ENCODE assay signal across 7 mouse cellular contexts in the genomic region with DNA sequence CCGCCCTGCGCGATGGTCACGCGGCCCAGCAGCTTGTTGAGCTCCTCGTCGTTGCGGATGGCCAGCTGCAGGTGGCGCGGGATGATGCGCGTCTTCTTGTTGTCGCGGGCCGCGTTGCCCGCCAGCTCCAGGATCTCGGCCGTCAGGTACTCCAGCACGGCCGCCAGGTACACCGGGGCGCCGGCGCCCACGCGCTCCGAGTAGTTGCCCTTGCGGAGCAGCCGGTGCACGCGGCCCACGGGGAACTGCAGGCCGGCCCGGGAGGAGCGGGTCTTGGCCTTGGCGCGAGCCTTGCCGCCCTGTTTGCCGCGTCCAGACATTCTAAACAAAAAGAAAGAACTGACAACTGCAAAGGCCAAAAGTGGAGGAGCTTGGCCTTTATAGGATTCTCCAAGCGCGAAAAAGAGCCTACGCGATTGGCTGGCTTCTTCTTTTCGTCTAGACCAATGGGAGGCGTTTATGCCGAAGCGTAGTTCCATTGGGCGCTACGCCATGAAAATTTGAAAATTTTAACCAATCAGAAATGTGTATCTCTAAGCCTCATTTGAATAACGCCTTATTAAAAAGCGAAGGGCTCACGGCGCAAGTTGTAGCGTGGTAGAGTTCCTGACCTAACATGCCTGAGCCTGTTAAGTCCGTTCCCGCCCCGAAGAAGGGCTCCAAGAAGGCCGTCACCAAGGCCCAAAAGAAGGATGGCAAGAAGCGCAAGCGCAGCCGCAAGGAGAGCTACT. TPM values are rescaled to one million over a fixed set of nuclear protein-coding genes. Genes with fewer than 3 reads are reported as not detected.
DNase-seq lines count a peak whose midpoint lies in the region; ATAC-seq and TF ChIP-seq lines count a peak whose summit lies in the region.
"Not testable (repeated sequence)": the region's sequence is repeated elsewhere in the genome, so short reads cannot be mapped to it uniquely, and the experiment has no call there.

TSS of gene Hist1h2an (minus strand) at position 320 of the 731 bp plus-strand sequence.
TSS of gene Hist1h2bp (plus strand) at position 563 of the 731 bp plus-strand sequence.

- WGBS in embryonic facial prominence, embryonic 10.5 days = under 1% methylated on average over 47 of the region's 63 CpGs
- under 1% methylated on average over 36 of the region's 63 CpGs for WGBS in intestine, postnatal 0 days
- WGBS in midbrain, embryonic 12.5 days = under 1% methylated on average over 38 of the region's 63 CpGs
- WGBS in small intestine, adult 2 months = under 1% methylated on average over 43 of the region's 63 CpGs

- H3K4me1 ChIP-seq in embryonic facial prominence, embryonic 10.5 days = peaks cover 42% of the 10 kb centered on the region
- peaks cover 17% of the 10 kb centered on the region; the same call in 1 of the 2 replicates for H3K4me1 ChIP-seq in intestine, postnatal 0 days (replicated peaks; ENCODE audit: control insufficient read depth, insufficient read depth, low read length)
- H3K4me1 ChIP-seq in midbrain, embryonic 12.5 days = peaks cover 39% of the 10 kb centered on the region
- not testable (repeated sequence) for H3K4me1 ChIP-seq in small intestine, adult 2 months (ENCODE audit: control insufficient read depth, insufficient read depth, insufficient read length, low read length)

- not testable (repeated sequence) for H3K27me3 ChIP-seq in embryonic facial prominence, embryonic 10.5 days (replicated peaks; ENCODE audit: low read depth, poor library complexity, severe bottlenecking); intestine, postnatal 0 days (replicated peaks; ENCODE audit: control insufficient read depth, insufficient read depth, low read length); midbrain, embryonic 12.5 days; small intestine, adult 2 months (ENCODE audit: control insufficient read depth, insufficient read depth, low read length)

- intact Hi-C loops in left cerebral cortex, postnatal 4 days (cut with DNase I) = not testable (repeated sequence)

- peak within 1 kb of the TSS; percentile 91 for H3K27ac ChIP-seq in embryonic facial prominence, embryonic 10.5 days (replicated peaks)
- H3K27ac ChIP-seq in intestine, postnatal 0 days (ENCODE audit: low read depth, low read length) = peak within 1 kb of the TSS; percentile 68; the same call in 1 of the 2 replicates
- peak within 1 kb of the TSS; percentile 85 for H3K27ac ChIP-seq in midbrain, embryonic 12.5 days (replicated peaks)
- H3K27ac ChIP-seq in small intestine, adult 2 months (ENCODE audit: insufficient read depth, low read depth, low read length) = peak within 1 kb of the TSS; percentile 75

- peak; percentile 85 for DNase-seq in adrenal gland, postnatal 10 days
- DNase-seq in embryonic facial prominence, embryonic 10.5 days (ENCODE audit: low spot score) = peak; percentile 88
- peak; percentile 94 for DNase-seq in gonadal fat pad, adult 2 months (ENCODE audit: low read depth)
- peak; percentile 81 for DNase-seq in left cerebral cortex, postnatal 4 days

- H3K4me2 ChIP-seq in intestine, postnatal 0 days (replicated peaks; ENCODE audit: low read depth) = peak within 1 kb of the TSS; percentile 61
- peak within 1 kb of the TSS; percentile 50 for H3K4me2 ChIP-seq in midbrain, embryonic 12.5 days (replicated peaks)

- H3K9me3 ChIP-seq in embryonic facial prominence, embryonic 10.5 days; intestine, postnatal 0 days (ENCODE audit: control insufficient read depth); midbrain, embryonic 12.5 days: not testable (repeated sequence)

- TF ChIP-seq CTCF in intestine, postnatal 0 days (IDR thresholded peaks at IDR 0.05; ENCODE audit: low read depth); small intestine, adult 2 months (IDR thresholded peaks at IDR 0.05; ENCODE audit: extremely low read depth, insufficient read length, insufficient replicate concordance, low read depth, low read length): not testable (repeated sequence)

- ATAC-seq in intestine, postnatal 0 days = peak; percentile 92
- peak; percentile 95 for ATAC-seq in midbrain, embryonic 12.5 days (ENCODE audit: low FRiP score, low read depth)

- H3K36me3 ChIP-seq in embryonic facial prominence, embryonic 10.5 days (replicated peaks); intestine, postnatal 0 days (ENCODE audit: control insufficient read depth, insufficient read depth); midbrain, embryonic 12.5 days; small intestine, adult 2 months (ENCODE audit: control insufficient read depth, insufficient read depth, low read length): not testable (repeated sequence)

- H3K4me3 ChIP-seq in embryonic facial prominence, embryonic 10.5 days = peak within 1 kb of the TSS; percentile 56
- peak within 1 kb of the TSS; percentile 39 for H3K4me3 ChIP-seq in intestine, postnatal 0 days (ENCODE audit: low read depth, low read length)
- peak within 1 kb of the TSS; percentile 38 for H3K4me3 ChIP-seq in midbrain, embryonic 12.5 days
- peak within 1 kb of the TSS; percentile 65 for H3K4me3 ChIP-seq in small intestine, adult 2 months (ENCODE audit: low read depth, low read length)

- H3K9ac ChIP-seq in intestine, postnatal 0 days (ENCODE audit: low read depth, low read length) = 0 out of 2 replicates have a peak within 1 kb of the TSS, but pooled peaks have one; percentile 1
- peak within 1 kb of the TSS; percentile 49 for H3K9ac ChIP-seq in midbrain, embryonic 12.5 days (replicated peaks)

- TF ChIP-seq POLR2A in small intestine, adult 2 months (IDR thresholded peaks at IDR 0.05; ENCODE audit: low read depth, low read length) = not testable (repeated sequence)

RNA-seq across cellular contexts. Expression of gene Hist1h2an, which starts in this region (rescaled TPM):
- total RNA-seq in adrenal gland, postnatal 10 days (2021) = 10 to 100 TPM; 69.2 to 73.2 TPM
- polyA plus RNA-seq in embryonic facial prominence, embryonic 10.5 days (2016; fragmentation: Nextera tagmentation; extraction: Ambion mirVana) = 10.9 and 18.0 TPM in 2 replicates
- polyA plus RNA-seq in gonadal fat pad, adult 2 months (2012; rRNA removed) = 1.4 and 2.6 TPM in 2 replicates
- polyA plus RNA-seq in intestine, postnatal 0 days (2015; fragmentation: Nextera tagmentation; extraction: Ambion mirVana) = 1.5 and 3.2 TPM in 2 replicates
- total RNA-seq in left cerebral cortex, postnatal 4 days (2021) = 10 to 100 TPM; 13.0 to 15.8 TPM
- 6.1 and 12.2 TPM in 2 replicates for polyA plus RNA-seq in midbrain, embryonic 12.5 days (2016; fragmentation: Nextera tagmentation; extraction: Ambion mirVana)
- polyA plus RNA-seq in small intestine, adult 2 months (2012; rRNA removed) = 33.8 and 67.8 TPM in 2 replicates

RNA-seq across cellular contexts. Expression of gene Hist1h2bp, which starts in this region (rescaled TPM):
- 100 to 1,000 TPM; 111 to 134 TPM for total RNA-seq in adrenal gland, postnatal 10 days (2021)
- 3.1 and 3.2 TPM in 2 replicates for polyA plus RNA-seq in embryonic facial prominence, embryonic 10.5 days (2016; fragmentation: Nextera tagmentation; extraction: Ambion mirVana)
- 1.3 and 4.4 TPM in 2 replicates for polyA plus RNA-seq in gonadal fat pad, adult 2 months (2012; rRNA removed)
- polyA plus RNA-seq in intestine, postnatal 0 days (2015; fragmentation: Nextera tagmentation; extraction: Ambion mirVana) = 0.41 and 1.5 TPM in 2 replicates
- 10 to 100 TPM; 41.6 to 49.7 TPM for total RNA-seq in left cerebral cortex, postnatal 4 days (2021)
- 1.9 and 2.4 TPM in 2 replicates for polyA plus RNA-seq in midbrain, embryonic 12.5 days (2016; fragmentation: Nextera tagmentation; extraction: Ambion mirVana)
- 2.7 and 8.3 TPM in 2 replicates for polyA plus RNA-seq in small intestine, adult 2 months (2012; rRNA removed)

Comparison
In these comparisons a context has a peak if more than half of its experiments do, and no peak if none do; other contexts are left out.
1. Peak in every context shown above with its lines: DNase-seq, ATAC-seq, H3K4me3 ChIP-seq and H3K27ac ChIP-seq.
2. RNA of gene Hist1h2an (total RNA-seq): 69.2 to 73.2 TPM in adrenal gland, postnatal 10 days; 13.0 to 15.8 TPM in left cerebral cortex, postnatal 4 days; every median in the first group is over 4 times any median in the second.